Mouse (Mus musculus) ovary, postnatal 36 days (tissue): ENCODE measurements around the gene Nomo1.

Experiments used
- DNase-seq: peaks from one replicate; pipeline ENCODE4 v3.0.0; 2022; ENCODE audit warnings: low spot score, mixed read lengths

Nomo1 gene

GRCm38 (mm10) chr7:46047873-46048562 is 14.5 kb downstream of the Nomo1 start:
- no peak for DNase-seq

GRCm38 (mm10) chr7:46049981-46050380 is 16.5 kb downstream of the Nomo1 start:
- DNase-seq = no peak

GRCm38 (mm10) chr7:46052161-46052821 is 18.8 kb downstream of the Nomo1 start:
- DNase-seq = no peak

- DNase-seq = no peak
These were observed 20.1 kb downstream of the Nomo1 start for GRCm38 (mm10) chr7:46053566-46053965.

GRCm38 (mm10) chr7:46058882-46059281 is 25.4 kb downstream of the Nomo1 start:
- DNase-seq = no peak

- DNase-seq = no peak
These were observed 27.2 kb downstream of the Nomo1 start for GRCm38 (mm10) chr7:46060688-46061087.

- no peak for DNase-seq
These were observed 28.1 kb downstream of the Nomo1 start for GRCm38 (mm10) chr7:46061614-46062013.

- DNase-seq = no peak
These were observed 29.8 kb downstream of the Nomo1 start for GRCm38 (mm10) chr7:46063296-46063695.

- no peak for DNase-seq
These were observed 35.3 kb downstream of the Nomo1 start for GRCm38 (mm10) chr7:46068831-46069230.

- DNase-seq = no peak
These were observed 43.3 kb downstream of the Nomo1 start for GRCm38 (mm10) chr7:46076844-46077243.

- no peak for DNase-seq
These were observed 44.2 kb downstream of the Nomo1 start for GRCm38 (mm10) chr7:46077675-46078074.

GRCm38 (mm10) chr7:46084024-46084423 is 50.5 kb downstream of the Nomo1 start:
- DNase-seq = no peak

GRCm38 (mm10) chr7:46084839-46085513 is 51.5 kb downstream of the Nomo1 start:
- DNase-seq = no peak

GRCm38 (mm10) chr7:46086378-46086777 is 52.9 kb downstream of the Nomo1 start:
- no peak for DNase-seq

- no peak for DNase-seq
These were observed 54.7 kb downstream of the Nomo1 start for GRCm38 (mm10) chr7:46088241-46088640.

- DNase-seq = no peak
These were observed 59.3 kb downstream of the Nomo1 start for GRCm38 (mm10) chr7:46092803-46093202.

- peak; percentile 48 for DNase-seq
These were observed 62.6 kb downstream of the Nomo1 start for GRCm38 (mm10) chr7:46096136-46096535.

GRCm38 (mm10) chr7:46097319-46097783 is 63.9 kb downstream of the Nomo1 start:
- no peak for DNase-seq

- no peak for DNase-seq
These were observed 64.9 kb downstream of the Nomo1 start for GRCm38 (mm10) chr7:46098221-46098918.

- no peak for DNase-seq
These were observed 65.4 kb downstream of the Nomo1 start for GRCm38 (mm10) chr7:46098919-46099286.

GRCm38 (mm10) chr7:46099682-46100081 is 66.2 kb downstream of the Nomo1 start:
- no peak for DNase-seq

GRCm38 (mm10) chr7:46100563-46100962 is 67.1 kb downstream of the Nomo1 start, which contains the start of gene Kcnj11:
Kcnj11 (minus strand) TSS chr7:46100764.
- peak; percentile 73 for DNase-seq
